Mouse (Mus musculus) C2C12 (cell line): ENCODE measurements around the gene Sptb. TPM values are rescaled to one million over a fixed set of nuclear protein-coding genes. Genes with fewer than 3 reads are reported as not detected.
A peak's percentile ranks its signal among the peaks of the same experiment; 100 is the strongest.

Experiments used
- H3K27me3 ChIP-seq: one replicate; pipeline ENCODE4 v1.6.1; 2011; ENCODE audit not compliant: control insufficient read depth, insufficient read depth, insufficient read length
- H3K36me3 ChIP-seq: one replicate; pipeline ENCODE4 v1.6.1; 2011; ENCODE audit not compliant: control insufficient read depth, insufficient read depth
- H3K4me3 ChIP-seq: one replicate; pipeline ENCODE4 v1.5.1; 2011; ENCODE audit warnings: mild to moderate bottlenecking, control low read depth; ENCODE audit not compliant: poor library complexity, insufficient read depth, severe bottlenecking
- H3K79me2 ChIP-seq: one replicate; pipeline ENCODE4 v1.6.1; 2011; ENCODE audit not compliant: control insufficient read depth, insufficient read depth
- H3K79me3 ChIP-seq: one replicate; pipeline ENCODE4 v1.6.1; 2011; ENCODE audit warnings: low read depth, control low read depth
- H3ac ChIP-seq: one replicate; pipeline ENCODE3; 2011; ENCODE audit warnings: low read depth; ENCODE audit not compliant: control insufficient read depth, insufficient read length
- CEBPB ChIP-seq: IDR thresholded peaks from one replicate; pipeline ENCODE4 v1.6.1; 2011; ENCODE audit warnings: low read depth, mild to moderate bottlenecking, control low read depth, moderate library complexity
- CTCF ChIP-seq: IDR thresholded peaks from one replicate; pipeline ENCODE4 v1.5.1; 2011; ENCODE audit not compliant: control insufficient read depth, insufficient read depth, insufficient read length
- FOSL1 ChIP-seq: IDR thresholded peaks from one replicate; pipeline ENCODE4 v1.8.0; 2011; ENCODE audit warnings: mild to moderate bottlenecking, low read length; ENCODE audit not compliant: poor library complexity, insufficient read depth, severe bottlenecking
- MAX ChIP-seq: IDR thresholded peaks from one replicate; pipeline ENCODE4 v1.6.1; 2011; ENCODE audit warnings: mild to moderate bottlenecking, control low read depth
- MYOD1 ChIP-seq: IDR thresholded peaks from one replicate; pipeline ENCODE4 v1.6.1; 2011; ENCODE audit warnings: low read depth; ENCODE audit not compliant: control insufficient read depth, insufficient read length
- MYOG ChIP-seq: IDR thresholded peaks from one replicate; pipeline ENCODE4 v1.6.1; 2011; ENCODE audit not compliant: control insufficient read depth, insufficient read length; ENCODE audit errors: extremely low read depth
- USF1 ChIP-seq: IDR thresholded peaks from one replicate; pipeline ENCODE4 v1.6.1; 2011; ENCODE audit warnings: low read depth, mild to moderate bottlenecking, control low read depth, moderate library complexity
- polyA plus RNA-seq: library from polyadenylated mRNA; unstranded; fragments of >200 nt; fragmentation: generic; extraction: Trizol; gene quantifications from one replicate; pipeline ENCODE4 v1.2.1, GENCODE M21; 2012; ENCODE audit warnings: missing spikeins

The Sptb gene
- polyA plus RNA-seq, 1 experiment: 0.15 TPM

DNA sequence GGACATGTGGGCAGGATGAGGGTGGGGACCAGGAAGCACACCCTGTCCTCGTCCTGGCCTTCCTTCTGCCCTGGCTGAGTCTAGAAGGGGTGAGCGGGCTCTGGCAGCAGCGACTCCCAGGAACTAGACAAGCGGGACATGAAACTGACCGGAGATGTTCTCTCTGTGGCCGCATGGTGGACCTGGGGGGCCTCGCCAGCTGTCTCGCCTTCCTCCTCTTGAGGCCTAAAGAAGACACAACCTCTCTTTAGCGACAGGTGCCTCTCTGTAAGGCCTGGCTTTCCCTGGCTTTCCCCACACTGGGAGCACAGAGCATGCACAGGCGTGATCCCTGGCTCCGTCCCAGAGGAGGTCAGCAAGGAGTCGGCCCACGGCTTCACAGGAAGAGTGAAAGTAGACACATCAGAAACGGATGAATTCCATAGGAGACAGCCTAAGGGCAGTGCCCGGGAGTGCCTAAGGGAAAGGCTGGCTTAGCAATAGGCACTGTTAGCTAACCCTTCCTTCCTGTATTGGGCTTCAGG, 112.7 kb downstream of the Sptb start:
- Histone ChIP-seq H3K79me3 (no peaks in the 10 kb centered on the region), H3K79me2 (no peaks in the 10 kb centered on the region), H3K4me3 (no peak overlapping the region), H3K36me3 (no peaks in the 10 kb centered on the region), H3K27me3 (no peaks in the 10 kb centered on the region), H3ac (no peak overlapping the region)
- TF ChIP-seq MYOG (no peak), MYOD1 (no peak), MAX (no peak), CTCF (no peak), USF1 (no peak), FOSL1 (no peak), CEBPB (no peak)

DNA sequence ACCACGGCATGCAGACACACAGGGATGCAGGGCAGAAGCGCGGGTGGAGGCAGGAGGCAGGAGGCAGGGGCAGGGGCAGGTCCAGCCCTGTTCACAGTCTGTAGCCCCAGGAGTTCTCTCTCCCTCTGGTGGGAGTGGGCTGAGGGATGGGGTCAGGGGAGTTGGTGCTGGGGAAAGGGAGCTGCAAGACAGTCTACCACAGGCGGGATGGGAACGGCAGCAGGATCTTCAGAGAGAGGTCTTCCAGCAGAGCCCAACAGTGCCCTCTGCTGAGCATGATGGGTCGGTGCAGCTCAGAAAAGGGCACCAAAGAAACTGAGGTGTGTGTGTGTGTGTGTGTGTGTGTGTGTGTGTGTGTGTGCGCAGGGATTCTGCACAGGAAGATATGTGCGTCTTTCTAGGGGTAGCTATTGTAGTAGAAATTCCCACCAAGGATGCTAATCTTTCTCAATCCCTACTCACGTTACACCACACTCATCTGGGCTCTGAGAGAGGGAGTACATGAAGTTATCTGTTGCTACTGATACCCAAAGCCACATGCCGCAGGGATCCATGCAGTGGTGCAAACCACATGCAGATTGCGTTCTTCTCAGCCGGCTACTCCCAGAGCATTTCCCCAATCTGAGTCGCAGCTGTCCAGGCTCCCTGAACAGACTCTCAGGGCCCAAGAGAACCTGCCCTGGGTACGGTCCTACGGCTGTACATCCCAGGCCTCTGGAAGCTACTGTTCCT, 113.9 kb downstream of the Sptb start:
- Histone ChIP-seq H3K27me3 (no peaks in the 10 kb centered on the region), H3K4me3 (no peak overlapping the region), H3K36me3 (no peaks in the 10 kb centered on the region), H3ac (no peak overlapping the region), H3K79me2 (no peaks in the 10 kb centered on the region), H3K79me3 (no peaks in the 10 kb centered on the region)
- TF ChIP-seq FOSL1 (no peak), MAX (no peak), CTCF (peak; percentile 76), MYOD1 (no peak)

DNA sequence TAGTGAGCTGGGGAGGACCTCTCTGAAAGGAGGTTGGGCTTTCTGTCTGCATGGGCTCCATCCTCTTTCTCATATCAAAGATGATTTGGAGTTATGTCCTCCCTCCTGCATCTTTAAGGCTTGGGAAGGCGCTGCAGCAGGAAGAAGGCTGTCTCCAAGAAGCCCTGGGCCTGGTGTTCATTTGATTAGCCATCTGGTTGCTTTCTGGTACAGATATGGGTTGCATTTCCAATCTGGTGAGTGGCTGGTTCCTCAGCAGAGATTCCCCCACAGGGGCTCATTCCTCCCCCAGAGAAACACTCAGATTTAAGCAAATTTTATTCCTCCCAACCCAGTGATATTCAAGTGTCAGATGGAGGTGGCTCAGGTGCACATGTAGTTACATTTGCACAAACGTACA, 114.5 kb downstream of the Sptb start:
- TF ChIP-seq MYOD1 (no peak), MYOG (no peak), CEBPB (no peak), CTCF (no peak), FOSL1 (no peak)
- Histone ChIP-seq H3K27me3 (no peaks in the 10 kb centered on the region), H3K36me3 (no peaks in the 10 kb centered on the region), H3K4me3 (no peak overlapping the region), H3K79me2 (no peaks in the 10 kb centered on the region), H3K79me3 (no peaks in the 10 kb centered on the region), H3ac (no peak overlapping the region)

DNA sequence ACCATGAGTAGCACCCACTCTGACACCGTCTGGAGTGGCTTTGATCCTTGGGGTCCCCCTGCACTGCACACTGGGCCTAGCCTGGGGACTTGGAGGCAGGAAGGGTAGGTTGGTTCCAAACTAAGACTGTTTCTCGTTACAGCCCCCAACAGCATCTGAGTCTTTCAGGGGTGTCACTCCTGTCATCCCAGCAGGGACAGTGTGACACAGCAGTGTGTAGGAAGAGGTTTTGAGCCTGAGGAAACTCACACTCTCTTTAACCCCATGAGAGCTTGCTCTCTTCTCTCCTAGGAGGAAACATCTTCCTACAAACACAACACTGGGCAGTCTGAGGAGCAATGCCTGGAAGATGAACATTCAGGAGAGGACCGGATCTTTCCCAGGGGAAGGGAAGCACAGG, 115.8 kb downstream of the Sptb start:
- Histone ChIP-seq H3K79me3 (no peaks in the 10 kb centered on the region), H3K79me2 (no peaks in the 10 kb centered on the region), H3ac (peak overlapping the region; percentile 25), H3K36me3 (no peaks in the 10 kb centered on the region), H3K4me3 (no peak overlapping the region), H3K27me3 (no peaks in the 10 kb centered on the region)
- TF ChIP-seq FOSL1 (no peak), USF1 (no peak), CTCF (no peak), MAX (no peak), MYOD1 (no peak), MYOG (no peak), CEBPB (no peak)

- no peaks in the 10 kb centered on the region for H3K36me3 ChIP-seq
Measured at GRCm38 (mm10) chr12:76593839-76594322, 116.5 kb downstream of the Sptb start.

DNA sequence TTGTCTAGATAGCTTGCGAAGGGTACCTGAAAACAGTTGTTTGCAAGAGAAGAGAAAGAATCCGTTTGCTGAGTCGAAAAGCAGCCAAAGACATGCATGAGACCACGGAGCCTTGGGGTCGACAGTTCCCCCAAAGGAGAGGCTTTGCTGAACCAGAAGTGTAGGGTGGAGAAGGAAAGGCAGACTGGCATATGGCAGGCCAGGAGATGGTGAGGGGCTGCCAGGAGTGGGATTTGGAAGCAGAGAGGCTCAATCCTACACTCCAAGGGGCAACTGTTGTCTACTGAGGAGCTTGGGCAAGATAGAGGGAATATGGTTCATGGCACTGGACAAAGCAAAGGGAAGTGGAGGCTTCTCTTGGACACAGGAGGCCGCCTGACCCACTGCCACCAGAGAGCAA, 117.1 kb downstream of the Sptb start:
- Histone ChIP-seq H3K36me3 (no peaks in the 10 kb centered on the region), H3ac (no peak overlapping the region), H3K79me2 (no peaks in the 10 kb centered on the region), H3K27me3 (no peaks in the 10 kb centered on the region), H3K79me3 (no peaks in the 10 kb centered on the region), H3K4me3 (no peak overlapping the region)
- TF ChIP-seq MAX (no peak), MYOG (no peak), CEBPB (no peak), CTCF (no peak), USF1 (no peak), FOSL1 (no peak)

More at GRCm38 (mm10) chr12:76593839-76594322, 116.5 kb downstream of the Sptb start:
- TF ChIP-seq CEBPB (no peak), MYOD1 (peak; percentile 53), MYOG (no peak), USF1 (no peak), CTCF (no peak)
- H3ac ChIP-seq: peak overlapping the region; percentile 25
- H3K79me2 ChIP-seq: no peaks in the 10 kb centered on the region
- no peaks in the 10 kb centered on the region for H3K79me3 ChIP-seq
- no peaks in the 10 kb centered on the region for H3K27me3 ChIP-seq
- H3K4me3 ChIP-seq: no peak overlapping the region
